Mouse (Mus musculus) liver, postnatal 0 days (tissue): ENCODE data around the gene Mrps34. TPM values are rescaled to one million over a fixed set of nuclear protein-coding genes. Genes with fewer than 3 reads are reported as not detected.

Source experiments
- ATAC-seq: fragments of 200-750 bp; cut with Nextera tagmentation; 2 replicates; pipeline ENCODE4 v1.8.0; 2017; ENCODE audit warnings: mild to moderate bottlenecking, moderate library complexity
- DNase-seq: peaks from one replicate; pipeline ENCODE4 v3.0.0-alpha.2; 2016
- H3K27ac ChIP-seq: fragments of 300-500 bp; sonication (generic); 2 replicates; pipeline ENCODE4 v1.5.1; 2014; ENCODE audit warnings: antibody characterized with exemption, moderate library complexity, mild to moderate bottlenecking, low read depth
- H3K27me3 ChIP-seq: fragments of 300-500 bp; sonication (generic); 2 replicates; pipeline ENCODE4 v1.6.1; 2014; ENCODE audit warnings: low read length, control low read depth, mixed read lengths; ENCODE audit not compliant: insufficient read depth
- H3K36me3 ChIP-seq: fragments of 300-500 bp; sonication (generic); replicated peaks from 2 replicates; pipeline ENCODE4 v1.6.1; 2014; ENCODE audit warnings: mild to moderate bottlenecking, control low read depth, low read length, moderate library complexity, mixed read lengths; ENCODE audit not compliant: insufficient read depth
- H3K4me1 ChIP-seq: fragments of 300-500 bp; sonication (generic); 2 replicates; pipeline ENCODE4 v1.6.1; 2014; ENCODE audit warnings: antibody characterized with exemption, mild to moderate bottlenecking, control low read depth; ENCODE audit not compliant: insufficient read depth
- H3K4me2 ChIP-seq: fragments of 300-500 bp; sonication (generic); 2 replicates; pipeline ENCODE4 v1.6.1; 2014; ENCODE audit warnings: low read depth, mild to moderate bottlenecking, low read length, moderate library complexity, mixed read lengths
- H3K4me3 ChIP-seq: fragments of 300-500 bp; sonication (generic); 2 replicates; pipeline ENCODE4 v1.5.1; 2014; ENCODE audit warnings: low read depth, low read length
- H3K9ac ChIP-seq: fragments of 300-500 bp; sonication (generic); replicated peaks from 2 replicates; pipeline ENCODE4 v1.6.1; 2014; ENCODE audit warnings: mild to moderate bottlenecking, moderate library complexity
- H3K9me3 ChIP-seq: fragments of 300-500 bp; sonication (generic); 2 replicates; pipeline ENCODE4 v1.6.1; 2016; ENCODE audit warnings: mild to moderate bottlenecking, control low read depth, low read length, mixed read lengths
- CTCF ChIP-seq: sonication (generic); IDR thresholded peaks from 2 replicates; pipeline ENCODE4 v1.5.1; 2016; ENCODE audit warnings: antibody characterized with exemption, low read depth
- EP300 ChIP-seq: IDR thresholded peaks from 2 replicates; pipeline ENCODE4 v1.6.1; 2016; ENCODE audit warnings: antibody characterized with exemption, low read depth, mild to moderate bottlenecking
- WGBS: fragments of 180-500 bp; shearing (Covaris S2); extraction: QIAGEN DNeasy Blood & Tissue Kit; methylation state at CpG from one replicate; pipeline ENCODE4 v1.1.7; 2014; ENCODE audit not compliant: insufficient replicate concordance; 5-methylcytosine and 5-hydroxymethylcytosine counted together
- polyA plus RNA-seq: library from polyadenylated mRNA; unstranded; fragments of >200 nt; fragmentation: Nextera tagmentation; extraction: Ambion mirVana; gene quantifications from 2 replicates; pipeline ENCODE4 v1.2.1, GENCODE M21; 2015

The Mrps34 gene
- polyA plus RNA-seq, 1 experiment from 2014 or later = 99.6 TPM

DNA sequence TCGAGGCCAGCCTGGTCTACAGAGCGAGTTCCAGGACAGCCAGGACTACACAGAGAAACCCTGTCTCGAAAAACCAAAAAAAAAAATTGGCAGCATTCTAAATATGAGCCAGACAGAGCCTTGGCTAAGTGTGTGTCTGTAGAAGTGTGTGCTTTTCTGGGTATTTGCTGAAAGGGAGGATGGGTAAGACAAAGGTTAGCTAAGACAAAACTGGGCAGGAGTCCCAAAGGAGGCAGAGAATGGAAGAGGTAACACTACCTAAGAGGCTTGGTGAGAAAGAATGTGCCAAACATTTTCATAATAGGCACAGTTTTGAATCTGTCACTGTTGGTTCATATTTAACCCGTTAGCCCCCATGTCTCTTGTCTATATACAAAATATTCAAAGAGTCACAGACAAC, 37.5 kb downstream of the Mrps34 start:
- Histone ChIP-seq H3K27me3 (no peaks in the 10 kb centered on the region), H3K36me3 (peaks cover 11% of the 10 kb centered on the region; the same call in 1 of the 2 replicates), H3K9ac (no peak overlapping the region), H3K27ac (no peak overlapping the region), H3K4me1 (peaks cover 19% of the 10 kb centered on the region), H3K4me3 (no peak overlapping the region), H3K4me2 (no peak overlapping the region), H3K9me3 (no peaks in the 10 kb centered on the region)
- DNase-seq (no peak), ATAC-seq (no peak)
- TF ChIP-seq CTCF (no peak), EP300 (no peak)
- WGBS = 90% methylated on average over 4 of the region's 4 CpGs

DNA sequence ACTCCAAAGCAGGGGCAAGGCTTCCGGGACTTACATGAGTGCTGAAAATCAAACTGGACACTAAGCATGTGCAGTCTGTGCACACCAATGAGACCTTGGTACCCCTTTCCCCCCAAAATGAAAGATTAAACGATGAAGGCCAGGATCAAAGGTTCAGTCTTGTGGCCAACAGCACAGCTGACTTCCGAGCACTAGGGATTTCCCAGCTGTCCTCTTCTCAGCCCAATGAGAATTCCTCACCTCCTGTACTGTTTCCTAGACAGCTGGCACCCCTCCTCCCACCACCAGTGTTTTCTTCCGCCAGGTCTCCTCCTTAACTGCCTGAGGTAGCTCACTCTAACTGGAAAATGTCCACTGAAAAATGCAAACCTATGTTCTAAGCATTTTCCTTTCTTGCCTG, 38.2 kb downstream of the Mrps34 start:
- no peak for TF ChIP-seq CTCF
- TF ChIP-seq EP300 = no peak
- Histone ChIP-seq H3K4me1 (peaks cover 19% of the 10 kb centered on the region), H3K9ac (no peak overlapping the region), H3K36me3 (0 out of 2 replicates have a peak, but pooled peaks cover 8% of the 10 kb centered on the region), H3K4me2 (no peak overlapping the region), H3K4me3 (no peak overlapping the region), H3K27me3 (no peaks in the 10 kb centered on the region), H3K9me3 (no peaks in the 10 kb centered on the region), H3K27ac (no peak overlapping the region)
- ATAC-seq (no peak), DNase-seq (no peak)
- 81% methylated on average over 4 of the region's 4 CpGs for WGBS

DNA sequence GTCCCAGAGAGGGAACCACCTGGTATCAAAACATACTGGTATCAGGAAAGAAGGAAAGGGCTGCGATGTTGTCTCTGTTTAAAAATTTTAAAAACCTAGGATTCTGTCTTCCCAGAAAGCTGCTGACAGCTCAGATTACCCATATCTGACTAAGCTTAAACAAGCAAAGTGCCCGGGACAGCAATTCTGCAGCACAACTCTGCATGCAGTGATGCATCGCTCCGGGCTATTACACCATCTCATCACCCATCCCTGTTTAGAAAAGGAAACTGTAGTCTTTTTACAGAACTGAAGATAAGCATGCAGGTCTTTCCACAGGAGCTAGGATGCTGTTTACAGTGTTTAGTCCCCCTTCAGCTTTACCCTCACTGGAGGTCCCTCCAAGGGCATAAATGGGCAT, 40.0 kb downstream of the Mrps34 start:
- H3K36me3 ChIP-seq = 0 out of 2 replicates have a peak, but pooled peaks cover 4% of the 10 kb centered on the region
- H3K27me3 ChIP-seq = no peaks in the 10 kb centered on the region
- DNase-seq (no peak), ATAC-seq (no peak)
- H3K27ac ChIP-seq = no peak overlapping the region
- H3K4me1 ChIP-seq = peaks cover 19% of the 10 kb centered on the region
- peak overlapping the region; percentile 73 for H3K4me3 ChIP-seq
- H3K9me3 ChIP-seq = no peaks in the 10 kb centered on the region
- TF ChIP-seq CTCF (no peak), EP300 (no peak)
- H3K9ac ChIP-seq = peak overlapping the region; percentile 71
- H3K4me2 ChIP-seq = peak overlapping the region; percentile 71
- WGBS = 63% methylated on average over 4 of the region's 4 CpGs

DNA sequence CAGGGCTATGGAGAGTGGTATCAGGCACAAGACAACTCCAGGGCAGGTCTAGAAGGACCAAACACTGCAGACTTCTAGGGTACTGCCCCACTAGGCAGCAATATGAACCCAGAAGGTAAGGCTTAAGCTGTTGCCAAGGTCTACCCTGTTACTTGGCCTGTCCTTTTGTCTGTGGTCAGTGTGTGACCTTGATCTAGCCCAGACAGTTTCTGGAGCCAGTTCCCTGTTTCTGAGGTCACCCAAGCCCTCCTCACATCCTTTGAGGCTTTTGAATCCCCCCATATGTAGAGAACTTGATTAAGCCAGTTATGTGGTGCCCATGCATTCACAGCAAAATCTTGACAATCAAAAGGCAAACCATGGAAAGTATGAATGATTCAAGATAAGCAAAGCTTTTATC, 40.8 kb downstream of the Mrps34 start:
- H3K9me3 ChIP-seq = no peaks in the 10 kb centered on the region
- no peak for TF ChIP-seq CTCF
- no peak for TF ChIP-seq EP300
- peaks cover 19% of the 10 kb centered on the region for H3K4me1 ChIP-seq
- ATAC-seq (no peak), DNase-seq (no peak)
- H3K27ac ChIP-seq = no peak overlapping the region
- H3K27me3 ChIP-seq = no peaks in the 10 kb centered on the region
- H3K36me3 ChIP-seq = 0 out of 2 replicates have a peak, but pooled peaks cover 4% of the 10 kb centered on the region
- peak overlapping the region; percentile 73 for H3K4me3 ChIP-seq
- peak overlapping the region; percentile 71 for H3K4me2 ChIP-seq
- peak overlapping the region; percentile 71 for H3K9ac ChIP-seq

DNA sequence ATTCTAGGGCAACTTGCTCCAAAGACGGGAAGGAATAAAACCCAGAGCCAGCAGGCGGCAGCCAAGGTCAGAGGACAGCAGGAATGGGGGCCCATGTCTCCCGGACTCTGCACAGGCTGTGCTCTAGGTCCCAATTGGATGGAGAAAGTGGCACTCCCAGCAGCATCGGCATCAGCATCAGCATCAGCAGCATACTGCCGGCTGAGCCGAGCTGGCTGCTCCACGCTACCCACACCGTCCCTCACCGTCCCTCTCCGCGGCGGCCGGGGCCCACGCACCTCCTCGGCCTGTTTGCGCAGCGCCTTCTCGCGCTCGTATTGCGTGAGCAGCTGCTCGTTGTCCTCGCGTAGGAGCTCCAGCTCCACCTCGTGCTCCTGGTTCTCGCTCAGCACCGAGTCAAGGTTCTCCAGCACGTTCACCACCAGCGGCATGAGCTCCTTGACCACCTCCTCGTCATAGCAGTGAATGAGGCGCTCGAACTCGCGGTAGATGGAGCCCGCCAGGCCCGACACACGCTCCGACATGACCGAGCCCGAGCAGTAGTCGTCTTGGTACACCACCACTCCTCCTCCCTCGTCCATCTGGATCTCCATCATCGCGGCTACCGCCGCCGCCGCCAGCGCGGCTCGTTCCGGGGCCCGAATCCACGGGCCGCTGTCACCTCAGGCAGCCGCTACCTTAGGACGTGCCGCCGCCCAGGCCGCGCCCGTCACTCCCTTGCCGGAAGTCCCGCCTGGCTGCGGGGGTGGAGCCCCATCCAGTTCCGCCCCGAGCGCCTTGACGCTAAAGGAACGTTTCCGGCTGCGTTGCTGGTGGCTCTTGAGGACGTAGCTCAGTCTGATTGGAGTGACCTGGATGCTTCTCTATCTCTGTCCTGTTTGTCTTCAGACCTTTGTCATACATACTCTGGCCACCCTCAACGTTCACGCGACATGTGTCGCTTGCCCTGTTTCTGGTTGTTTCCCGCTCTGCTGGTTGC, 41.6 kb downstream of the Mrps34 start, which contains the start of gene Mapk8ip3:
Mapk8ip3 (minus strand) TSS at position 719 of the 979 bp plus-strand sequence.
- no peaks in the 10 kb centered on the region for H3K27me3 ChIP-seq
- under 1% methylated on average over 78 of the region's 78 CpGs for WGBS

DNA sequence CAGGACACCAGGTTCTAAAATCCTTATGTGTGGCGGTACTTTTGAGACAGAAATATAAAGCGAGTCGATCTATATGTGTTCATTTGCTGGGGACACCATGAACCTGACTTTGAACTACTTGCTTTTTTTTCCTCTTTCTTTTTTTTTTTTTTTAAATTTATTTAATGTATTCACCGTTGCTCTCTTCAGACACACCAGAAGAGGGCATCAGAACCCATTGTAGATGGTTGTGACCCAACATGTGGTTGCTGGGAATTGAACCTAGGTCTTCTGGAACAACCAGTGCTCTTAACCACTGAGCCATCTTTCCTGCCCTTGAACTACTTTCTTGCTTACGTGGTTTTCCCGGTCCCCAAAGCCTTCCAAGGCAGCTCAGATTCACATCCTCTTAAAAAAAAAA, 42.4 kb downstream of the Mrps34 start:
- no peaks in the 10 kb centered on the region for H3K36me3 ChIP-seq
- peak overlapping the region; percentile 71 for H3K4me2 ChIP-seq
- no peaks in the 10 kb centered on the region for H3K9me3 ChIP-seq
- peak overlapping the region; percentile 73 for H3K4me3 ChIP-seq
- DNase-seq = no peak
- TF ChIP-seq EP300 = no peak
- TF ChIP-seq CTCF = peak; percentile 23; the same call in 1 of the 2 replicates
- peaks cover 19% of the 10 kb centered on the region for H3K4me1 ChIP-seq
- no peaks in the 10 kb centered on the region for H3K27me3 ChIP-seq
- 45% methylated on average over 6 of the region's 6 CpGs for WGBS
- no peak for ATAC-seq
- peak overlapping the region; percentile 90 for H3K27ac ChIP-seq
- peak overlapping the region; percentile 71 for H3K9ac ChIP-seq

More for the DNA sequence above, 41.6 kb downstream of the Mrps34 start, which contains the start of gene Mapk8ip3:
- H3K4me3 ChIP-seq = peak within 1 kb of the TSS; percentile 73
- TF ChIP-seq EP300 (no peak), CTCF (peak; percentile 69)
- peaks cover 19% of the 10 kb centered on the region for H3K4me1 ChIP-seq
- DNase-seq (peak; percentile 97), ATAC-seq (peak; percentile 99)
- H3K9ac ChIP-seq = peak within 1 kb of the TSS; percentile 71
- H3K9me3 ChIP-seq = no peaks in the 10 kb centered on the region
- H3K27ac ChIP-seq = peak within 1 kb of the TSS; percentile 90
- 0 out of 2 replicates have a peak, but pooled peaks cover 4% of the 10 kb centered on the region for H3K36me3 ChIP-seq
- H3K4me2 ChIP-seq = peak within 1 kb of the TSS; percentile 71
